In the genomic region with DNA sequence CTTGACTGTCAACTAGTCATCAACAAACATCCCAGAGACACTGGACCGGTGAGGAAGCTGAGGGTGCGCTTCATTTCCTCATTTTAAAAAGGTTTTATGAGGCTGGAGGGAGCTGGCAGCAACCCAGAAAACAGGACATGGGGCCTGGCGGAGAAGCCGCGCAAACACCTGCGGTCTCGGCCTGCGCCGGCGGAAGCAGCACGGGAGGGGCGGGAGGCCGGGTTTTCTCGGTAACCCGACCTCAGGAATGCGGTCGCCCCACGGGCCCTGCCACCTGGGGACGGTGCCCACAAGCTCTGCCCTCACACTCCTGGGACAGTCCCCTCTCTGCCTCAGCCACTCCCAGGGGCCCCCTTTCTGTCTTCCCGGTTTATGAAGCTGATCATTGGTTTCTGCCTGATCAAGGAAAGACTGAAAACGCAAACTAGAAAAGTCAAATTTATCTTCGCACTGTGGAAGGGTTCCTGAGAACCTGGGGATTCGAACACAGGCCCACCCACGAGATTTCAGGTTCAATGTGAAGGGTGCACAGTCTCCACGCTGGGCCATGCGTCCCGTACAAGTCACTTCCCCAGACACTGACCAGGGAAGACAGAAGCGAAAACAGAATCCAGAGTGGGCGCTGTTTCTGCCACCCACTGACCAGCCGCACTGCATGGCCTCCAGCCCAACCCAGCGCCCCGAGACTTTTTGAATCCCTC, we compare ENCODE assay signal across 8 mouse cellular contexts. TPM values are rescaled to one million over a fixed set of nuclear protein-coding genes. Genes with fewer than 3 reads are reported as not detected.
DNase-seq lines count a peak whose midpoint lies in the region; ATAC-seq and TF ChIP-seq lines count a peak whose summit lies in the region.

No protein-coding gene starts in this region.

- WGBS in forebrain, embryonic 11.5 days, result 31% methylated on average over 32 of the region's 32 CpGs
- WGBS in forebrain, postnatal 0 days, result 42% methylated on average over 32 of the region's 32 CpGs
- WGBS in heart, adult 2 months, result 52% methylated on average over 32 of the region's 32 CpGs

- TF ChIP-seq CTCF in forebrain, postnatal 0 days (IDR thresholded peaks at IDR 0.05; ENCODE audit: low read depth), result no peak
- TF ChIP-seq CTCF in brain, embryonic 14.5 days (IDR thresholded peaks at IDR 0.05; ENCODE audit: borderline replicate concordance, extremely low read depth, insufficient read depth, insufficient read length), result no peak
- no peak for TF ChIP-seq CTCF in heart, adult 2 months (IDR thresholded peaks at IDR 0.05)

- intact Hi-C loops in heart, adult 2 months (cut with DNase I), result no loop called here

- H3K4me3 ChIP-seq in forebrain, embryonic 11.5 days (ENCODE audit: low read depth, low read length), result no peak overlapping the region
- no peak overlapping the region for H3K4me3 ChIP-seq in forebrain, postnatal 0 days (ENCODE audit: low read depth, low read length)
- no peak overlapping the region for H3K4me3 ChIP-seq in heart, adult 2 months

- TF ChIP-seq EP300 in heart, adult 2 months (IDR thresholded peaks at IDR 0.05; ENCODE audit: insufficient read depth, low read depth, low read length), result no peak

- H3K27me3 ChIP-seq in forebrain, embryonic 11.5 days (ENCODE audit: control insufficient read depth, insufficient read depth, low read length), result no peaks in the 10 kb centered on the region
- no peaks in the 10 kb centered on the region for H3K27me3 ChIP-seq in forebrain, postnatal 0 days (ENCODE audit: insufficient read depth, low read length)
- H3K27me3 ChIP-seq in heart, adult 2 months (ENCODE audit: control insufficient read depth, insufficient read depth, low read length), result no peaks in the 10 kb centered on the region

- peaks cover 39% of the 10 kb centered on the region for H3K4me1 ChIP-seq in forebrain, embryonic 11.5 days (replicated peaks; ENCODE audit: control insufficient read depth, insufficient read depth, low read length)
- H3K4me1 ChIP-seq in forebrain, postnatal 0 days (ENCODE audit: insufficient read depth), result peaks cover 15% of the 10 kb centered on the region
- peaks cover 12% of the 10 kb centered on the region for H3K4me1 ChIP-seq in heart, adult 2 months (ENCODE audit: control insufficient read depth, insufficient read depth, low read length)

- no peak for ATAC-seq in forebrain, embryonic 11.5 days (replicated peaks; ENCODE audit: low FRiP score)
- no peak for ATAC-seq in forebrain, postnatal 0 days

- H3K36me3 ChIP-seq in forebrain, embryonic 11.5 days (ENCODE audit: control insufficient read depth, insufficient read depth, low read length), result no peaks in the 10 kb centered on the region
- no peaks in the 10 kb centered on the region for H3K36me3 ChIP-seq in forebrain, postnatal 0 days (ENCODE audit: insufficient read depth)
- peaks cover 2% of the 10 kb centered on the region; the same call in 1 of the 2 replicates for H3K36me3 ChIP-seq in heart, adult 2 months (ENCODE audit: control insufficient read depth, insufficient read depth, low read length)

- 0 out of 2 replicates have a peak overlapping the region, but pooled peaks have one; percentile 44 for H3K27ac ChIP-seq in forebrain, embryonic 11.5 days (ENCODE audit: low read depth, low read length)
- H3K27ac ChIP-seq in forebrain, postnatal 0 days (ENCODE audit: low read depth, low read length), result no peak overlapping the region
- H3K27ac ChIP-seq in heart, adult 2 months, result peak overlapping the region; percentile 92

- H3K9ac ChIP-seq in forebrain, embryonic 11.5 days (ENCODE audit: low read length), result peak overlapping the region; percentile 56
- no peak overlapping the region for H3K9ac ChIP-seq in forebrain, postnatal 0 days
- no peak overlapping the region for H3K9ac ChIP-seq in heart, adult 2 months (ENCODE audit: low read depth, low read length)

- DNase-seq in forebrain, embryonic 11.5 days (ENCODE audit: low spot score), result no peak
- no peak for DNase-seq in forebrain, postnatal 0 days
- DNase-seq in brain, embryonic 14.5 days (ENCODE audit: low read depth), result peak; percentile 26
- DNase-seq in heart, adult 2 months, result peak; percentile 69 to 81
- peak; percentile 77 for DNase-seq in kidney, postnatal 10 days
- DNase-seq in lung, postnatal 4 days, result peak; percentile 82 to 89
- peak; percentile 90 for DNase-seq in thymus, postnatal 25 days
- DNase-seq in frontal cortex, postnatal 10 days (ENCODE audit: low spot score in 2 of 2), result no peak

- no peak overlapping the region; the same call in 1 of the 2 replicates for H3K4me2 ChIP-seq in forebrain, embryonic 11.5 days (ENCODE audit: low read depth, low read length, severe bottlenecking)
- H3K4me2 ChIP-seq in forebrain, postnatal 0 days (ENCODE audit: low read depth), result no peak overlapping the region

- no peak for TF ChIP-seq POLR2A in brain, embryonic 14.5 days (IDR thresholded peaks at IDR 0.05; ENCODE audit: borderline replicate concordance, extremely low read depth, insufficient read depth, insufficient read length, poor library complexity, severe bottlenecking)
- 0 out of 2 replicates have a peak, but pooled peaks have one; percentile 11 for TF ChIP-seq POLR2A in heart, adult 2 months (IDR thresholded peaks at IDR 0.05; ENCODE audit: insufficient read depth, low read depth, low read length)

- no peaks in the 10 kb centered on the region for H3K9me3 ChIP-seq in forebrain, embryonic 11.5 days (ENCODE audit: control insufficient read depth, low read length)
- no peaks in the 10 kb centered on the region for H3K9me3 ChIP-seq in forebrain, postnatal 0 days (ENCODE audit: low read length)

- H3K79me2 ChIP-seq in heart, adult 2 months (replicated peaks; ENCODE audit: control insufficient read depth, insufficient read depth, low read length), result no peaks in the 10 kb centered on the region

RNA-seq across cellular contexts. Expression of a gene that starts 3.3 kb away (rescaled TPM):
- 128 and 157 TPM in 2 replicates for polyA plus RNA-seq in forebrain, embryonic 11.5 days (2014; fragmentation: Nextera tagmentation; extraction: Ambion mirVana)
- total RNA-seq in forebrain, postnatal 0 days (2014; rRNA removed), result 333 and 392 TPM in 2 replicates
- polyA plus RNA-seq in forebrain, postnatal 0 days (2015; fragmentation: Nextera tagmentation; extraction: Ambion mirVana), result 108 and 114 TPM in 2 replicates
- 281 and 291 TPM in 2 replicates for polyA plus RNA-seq in brain, embryonic 14.5 days (2012; rRNA removed)
- total RNA-seq in heart, adult 2 months (2021), result 100 to 1,000 TPM; 123 to 127 TPM
- 66.2 and 109 TPM in 2 replicates for polyA plus RNA-seq in heart, adult 2 months (2012; rRNA removed)

RNA-seq across cellular contexts. Expression of a gene that starts 7.8 kb away (rescaled TPM):
- not detected in 2 replicates for polyA plus RNA-seq in forebrain, embryonic 11.5 days (2014; fragmentation: Nextera tagmentation; extraction: Ambion mirVana)
- total RNA-seq in forebrain, postnatal 0 days (2014; rRNA removed), result 0.33 TPM in 1 of 2 replicates, not detected in the other
- polyA plus RNA-seq in forebrain, postnatal 0 days (2015; fragmentation: Nextera tagmentation; extraction: Ambion mirVana), result 0.03 and 0.08 TPM in 2 replicates
- polyA plus RNA-seq in brain, embryonic 14.5 days (2012; rRNA removed), result 0.10 and 0.23 TPM in 2 replicates
- not detected for total RNA-seq in heart, adult 2 months (2021)
- 0.06 and 0.12 TPM in 2 replicates for polyA plus RNA-seq in heart, adult 2 months (2012; rRNA removed)

RNA-seq across cellular contexts. Expression of a gene that starts 22.4 kb away (rescaled TPM):
- polyA plus RNA-seq in forebrain, embryonic 11.5 days (2014; fragmentation: Nextera tagmentation; extraction: Ambion mirVana), result 318 and 346 TPM in 2 replicates
- 93.7 and 140 TPM in 2 replicates for total RNA-seq in forebrain, postnatal 0 days (2014; rRNA removed)
- polyA plus RNA-seq in forebrain, postnatal 0 days (2015; fragmentation: Nextera tagmentation; extraction: Ambion mirVana), result 177 and 231 TPM in 2 replicates
- polyA plus RNA-seq in brain, embryonic 14.5 days (2012; rRNA removed), result 159 and 208 TPM in 2 replicates
- total RNA-seq in heart, adult 2 months (2021), result 10 to 100 TPM; 56.9 to 64.2 TPM
- 54.1 and 68.3 TPM in 2 replicates for polyA plus RNA-seq in heart, adult 2 months (2012; rRNA removed)

RNA-seq across cellular contexts. Expression of a gene that starts 22.9 kb away (rescaled TPM):
- polyA plus RNA-seq in forebrain, embryonic 11.5 days (2014; fragmentation: Nextera tagmentation; extraction: Ambion mirVana), result not detected in 2 replicates
- not detected in 2 replicates for total RNA-seq in forebrain, postnatal 0 days (2014; rRNA removed)
- polyA plus RNA-seq in forebrain, postnatal 0 days (2015; fragmentation: Nextera tagmentation; extraction: Ambion mirVana), result not detected in 2 replicates
- polyA plus RNA-seq in brain, embryonic 14.5 days (2012; rRNA removed), result not detected in 2 replicates
- total RNA-seq in heart, adult 2 months (2021), result not detected
- polyA plus RNA-seq in heart, adult 2 months (2012; rRNA removed), result not detected in 2 replicates

RNA-seq across cellular contexts. Expression of a gene that starts 28.1 kb away (rescaled TPM):
- polyA plus RNA-seq in forebrain, embryonic 11.5 days (2014; fragmentation: Nextera tagmentation; extraction: Ambion mirVana), result 0.13 and 0.37 TPM in 2 replicates
- total RNA-seq in forebrain, postnatal 0 days (2014; rRNA removed), result 0.48 and 0.62 TPM in 2 replicates
- polyA plus RNA-seq in forebrain, postnatal 0 days (2015; fragmentation: Nextera tagmentation; extraction: Ambion mirVana), result 0.10 and 0.23 TPM in 2 replicates
- 0.40 and 0.58 TPM in 2 replicates for polyA plus RNA-seq in brain, embryonic 14.5 days (2012; rRNA removed)
- total RNA-seq in heart, adult 2 months (2021), result 1 to 10 TPM; 2.3 to 2.7 TPM
- 10.8 and 11.0 TPM in 2 replicates for polyA plus RNA-seq in heart, adult 2 months (2012; rRNA removed)

Comparison
In these comparisons a context has a peak if more than half of its experiments do, and no peak if none do; other contexts are left out.
1. DNase-seq: peak in brain, embryonic 14.5 days (single experiment), heart, adult 2 months (2 of 2), kidney, postnatal 10 days (single experiment), lung, postnatal 4 days (2 of 2) and thymus, postnatal 25 days (single experiment); none in forebrain, embryonic 11.5 days (single experiment), forebrain, postnatal 0 days (single experiment) and frontal cortex, postnatal 10 days (0 of 2).